Mouse (Mus musculus): ENCODE measurements around the gene Mei1.

DNA sequence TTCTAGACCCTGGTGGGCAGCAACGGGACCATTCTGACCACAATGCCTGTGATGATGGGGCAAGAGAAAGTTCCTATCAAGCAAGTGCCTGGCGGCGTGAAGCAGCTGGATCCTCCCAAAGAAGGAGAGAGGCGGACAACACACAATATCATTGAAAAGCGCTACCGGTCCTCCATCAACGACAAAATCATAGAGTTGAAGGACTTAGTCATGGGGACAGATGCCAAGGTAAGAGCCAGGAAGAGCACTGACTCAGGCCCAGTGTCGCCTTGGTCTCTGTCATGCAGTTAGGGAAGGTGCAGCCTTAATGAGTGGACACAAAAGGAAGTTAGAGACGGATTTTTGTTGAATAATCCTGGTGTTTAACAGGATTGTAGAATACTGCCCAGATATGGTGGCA is 105.3 kb downstream of the Mei1 start:
- TF ChIP-seq CTCF (IDR thresholded peaks at IDR 0.05; ENCODE audit: low read depth): no peak
- TF ChIP-seq EP300 (IDR thresholded peaks at IDR 0.05; ENCODE audit: low read depth): no peak
